Mouse (Mus musculus) testis, adult 2 months (tissue): ENCODE data around the gene Dhx8.

ENCODE experiments used
- CTCF ChIP-seq: fragments of 200-500 bp; IDR thresholded peaks from 2 replicates; pipeline ENCODE4 v1.5.1; 2012; ENCODE audit warnings: low read depth, mild to moderate bottlenecking, inconsistent platforms, low read length, moderate library complexity; ENCODE audit not compliant: control insufficient read depth, insufficient read depth, insufficient replicate concordance
- POLR2A ChIP-seq: fragments of 200-500 bp; IDR thresholded peaks from 2 replicates; pipeline ENCODE4 v1.6.1; 2012; ENCODE audit warnings: low read depth, mild to moderate bottlenecking, inconsistent platforms, low read length, moderate library complexity; ENCODE audit not compliant: control insufficient read depth

DNA sequence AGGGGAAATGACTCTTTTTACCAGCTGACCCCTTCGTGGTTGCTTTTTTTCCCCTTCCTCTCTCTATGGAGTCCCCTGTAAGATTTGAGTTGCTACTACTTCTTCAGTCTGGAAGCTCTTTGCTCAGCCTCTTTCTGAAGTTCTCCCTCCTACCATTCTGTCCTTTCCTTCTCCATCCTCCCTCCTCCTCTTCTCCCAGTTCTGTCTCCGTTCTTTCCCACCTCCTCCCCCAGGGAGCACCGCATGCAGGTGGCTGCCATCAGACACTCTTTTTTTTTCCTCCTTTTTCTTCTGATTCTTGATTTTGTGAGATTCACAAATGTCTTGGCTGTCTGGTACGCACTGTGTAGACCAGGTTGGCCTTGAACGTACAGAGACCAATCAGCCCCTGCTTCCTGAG, 42.4 kb upstream of the Dhx8 start:
- TF ChIP-seq POLR2A, result no peak
- TF ChIP-seq CTCF, result no peak
